ENCODE assay signal across 7 mouse cellular contexts in genomic region chr9:119425217-119425975, GRCm38 (mm10). TPM values are rescaled to one million over a fixed set of nuclear protein-coding genes. Genes with fewer than 3 reads are reported as not detected.
A peak's percentile ranks its signal among the peaks of the same experiment; 100 is the strongest.
DNase-seq lines count a peak whose midpoint lies in the region; ATAC-seq and TF ChIP-seq lines count a peak whose summit lies in the region.

No protein-coding gene starts in this region.

- 23% methylated on average over 7 of the region's 7 CpGs for WGBS in heart, adult 2 months
- WGBS in lung, embryonic 14.5 days, result 16% methylated on average over 7 of the region's 7 CpGs

- no peak for TF ChIP-seq CTCF in heart, adult 2 months (IDR thresholded peaks at IDR 0.05)
- TF ChIP-seq CTCF in lung, embryonic 14.5 days (IDR thresholded peaks at IDR 0.05; ENCODE audit: low read depth), result 0 out of 2 replicates have a peak, but pooled peaks have one; percentile 7

- peak; percentile 49; the same call in 1 of the 2 replicates for TF ChIP-seq EP300 in heart, adult 2 months (IDR thresholded peaks at IDR 0.05; ENCODE audit: insufficient read depth, low read depth, low read length)

- no peaks in the 10 kb centered on the region for H3K27me3 ChIP-seq in heart, adult 2 months (ENCODE audit: control insufficient read depth, insufficient read depth, low read length)
- H3K27me3 ChIP-seq in lung, embryonic 14.5 days (ENCODE audit: insufficient read depth, low read length), result no peaks in the 10 kb centered on the region

- H3K4me3 ChIP-seq in heart, adult 2 months, result no peak overlapping the region
- no peak overlapping the region for H3K4me3 ChIP-seq in lung, embryonic 14.5 days (ENCODE audit: low read depth, low read length)

- DNase-seq in NIH3T3 (ENCODE audit: low read depth), result peak; percentile 85
- DNase-seq in adrenal gland, postnatal 25 days, result peak; percentile 46
- DNase-seq in heart, adult 2 months, result peak; percentile 53 to 67
- peak; percentile 43 for DNase-seq in kidney, adult 18-20 months
- peak; percentile 94 for DNase-seq in lung, embryonic 14.5 days
- peak; percentile 34 for DNase-seq in yolk sac, embryonic 10.5 days (ENCODE audit: low spot score)
- no peak for DNase-seq in left cerebral cortex, adult 9 months (ENCODE audit: low spot score in 2 of 2)

- intact Hi-C loops in heart, adult 2 months (cut with DNase I), result no loop called here

- no peak overlapping the region; the same call in 1 of the 2 replicates for H3K27ac ChIP-seq in heart, adult 2 months
- peak overlapping the region; percentile 71; the same call in 1 of the 2 replicates for H3K27ac ChIP-seq in lung, embryonic 14.5 days (ENCODE audit: low read depth)

- peaks cover 12% of the 10 kb centered on the region for H3K4me1 ChIP-seq in heart, adult 2 months (ENCODE audit: control insufficient read depth, insufficient read depth, low read length)
- peaks cover 23% of the 10 kb centered on the region for H3K4me1 ChIP-seq in lung, embryonic 14.5 days (ENCODE audit: insufficient read depth)

- peak; percentile 90 for ATAC-seq in lung, embryonic 14.5 days (ENCODE audit: insufficient read depth)

- H3K9ac ChIP-seq in heart, adult 2 months (ENCODE audit: low read depth, low read length), result no peak overlapping the region
- H3K9ac ChIP-seq in lung, embryonic 14.5 days, result peak overlapping the region; percentile 25; the same call in 1 of the 2 replicates

- peak overlapping the region; percentile 40; the same call in 1 of the 2 replicates for H3K4me2 ChIP-seq in lung, embryonic 14.5 days

- no peaks in the 10 kb centered on the region for H3K9me3 ChIP-seq in lung, embryonic 14.5 days (ENCODE audit: low read depth, low read length)

- no peaks in the 10 kb centered on the region for H3K36me3 ChIP-seq in heart, adult 2 months (ENCODE audit: control insufficient read depth, insufficient read depth, low read length)
- peaks cover 19% of the 10 kb centered on the region; the same call in 1 of the 2 replicates for H3K36me3 ChIP-seq in lung, embryonic 14.5 days (ENCODE audit: insufficient read depth)

- TF ChIP-seq POLR2A in heart, adult 2 months (IDR thresholded peaks at IDR 0.05; ENCODE audit: insufficient read depth, low read depth, low read length), result no peak

- no peaks in the 10 kb centered on the region for H3K79me2 ChIP-seq in heart, adult 2 months (replicated peaks; ENCODE audit: control insufficient read depth, insufficient read depth, low read length)

RNA-seq across cellular contexts. Expression of gene Exog, which starts 19.3 kb away (rescaled TPM):
- 4.6 and 5.1 TPM in 2 replicates for total RNA-seq in adrenal gland, postnatal 25 days (2021)
- 1 to 10 TPM; 2.0 to 3.1 TPM for total RNA-seq in heart, adult 2 months (2021)
- polyA plus RNA-seq in heart, adult 2 months (2012; rRNA removed), result 1.7 and 2.8 TPM in 2 replicates
- polyA plus RNA-seq in lung, embryonic 14.5 days (2014; fragmentation: Nextera tagmentation; extraction: Ambion mirVana), result 32.1 and 33.7 TPM in 2 replicates

RNA-seq across cellular contexts. Expression of gene Acvr2b, which starts 23.5 kb away (rescaled TPM):
- total RNA-seq in adrenal gland, postnatal 25 days (2021), result 10.2 and 10.5 TPM in 2 replicates
- 1 to 10 TPM; 4.6 to 6.8 TPM for total RNA-seq in heart, adult 2 months (2021)
- polyA plus RNA-seq in heart, adult 2 months (2012; rRNA removed), result 2.2 and 3.1 TPM in 2 replicates
- polyA plus RNA-seq in lung, embryonic 14.5 days (2014; fragmentation: Nextera tagmentation; extraction: Ambion mirVana), result 22.7 and 28.2 TPM in 2 replicates

Comparison
In these comparisons a context has a peak if more than half of its experiments do, and no peak if none do; other contexts are left out.
1. DNase-seq: peak in NIH3T3 (single experiment), adrenal gland, postnatal 25 days (single experiment), heart, adult 2 months (2 of 2), kidney, adult 18-20 months (single experiment), lung, embryonic 14.5 days (single experiment) and yolk sac, embryonic 10.5 days (single experiment); none in left cerebral cortex, adult 9 months (0 of 2).